Mouse (Mus musculus) right cerebral cortex, postnatal 14 days (tissue): ENCODE results near the gene Blm.
"Not testable (repeated sequence)": the region's sequence is repeated elsewhere in the genome, so short reads cannot be mapped to it uniquely, and the experiment has no call there.

Source experiments
- DNase-seq: peaks from one replicate; pipeline ENCODE4 v3.0.0; 2022

The Blm gene

DNA sequence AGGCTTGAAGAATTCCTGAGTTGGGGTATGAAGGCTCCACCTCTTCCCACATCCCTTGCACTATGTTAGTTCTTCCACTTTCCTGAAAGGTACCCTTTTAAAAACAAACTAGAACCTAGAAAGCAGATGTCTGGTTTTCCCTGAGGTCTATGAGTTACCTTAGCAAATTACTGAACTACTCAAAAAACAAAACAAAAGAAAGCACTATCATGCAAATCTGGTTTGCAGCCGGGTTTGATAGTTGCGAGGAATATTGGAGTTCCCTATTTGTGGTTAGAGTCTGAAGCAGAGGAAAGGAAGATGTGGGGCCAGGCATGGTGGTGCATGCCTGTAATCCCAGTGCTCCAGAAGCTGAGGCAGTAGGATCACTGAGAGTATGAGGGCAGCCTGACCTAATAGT lies 4.3 kb downstream of the Blm start:
- no peak for DNase-seq

GRCm38 (mm10) chr7:80526698-80527097 lies 8.2 kb downstream of the Blm start:
- no peak for DNase-seq

DNA sequence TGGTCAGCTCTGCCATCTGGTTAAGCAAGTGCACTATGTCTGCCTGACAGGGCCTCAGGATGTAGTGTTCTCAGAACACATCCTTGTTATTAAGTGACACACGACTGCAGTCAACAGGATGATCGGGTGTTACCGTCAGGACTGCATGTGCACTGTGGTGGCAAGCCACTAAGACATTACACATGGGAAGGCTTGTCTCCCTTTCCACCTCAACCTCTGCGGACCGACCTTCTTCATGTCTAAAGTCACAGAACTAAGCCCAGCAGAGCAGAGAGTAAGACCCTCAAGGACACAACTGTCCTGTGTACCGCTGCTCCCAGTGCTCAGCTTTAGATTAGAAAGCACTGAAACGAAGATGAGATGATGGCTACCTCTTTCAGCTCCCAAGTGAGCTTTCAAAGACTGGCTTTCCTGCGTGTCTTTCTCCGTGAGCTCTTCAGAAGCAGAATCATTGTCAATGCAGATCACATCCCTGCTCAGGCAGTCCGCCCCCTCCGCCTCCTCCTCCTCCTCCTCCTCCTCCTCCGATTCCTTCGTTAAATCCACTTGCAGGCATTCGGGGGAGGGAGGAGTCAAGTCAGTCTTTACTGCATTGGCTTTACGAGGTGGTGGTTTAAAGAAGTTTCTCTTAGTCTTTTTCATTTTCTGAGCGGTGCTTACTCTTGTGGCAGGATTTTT lies 22.4 kb downstream of the Blm start:
- DNase-seq: no peak

DNA sequence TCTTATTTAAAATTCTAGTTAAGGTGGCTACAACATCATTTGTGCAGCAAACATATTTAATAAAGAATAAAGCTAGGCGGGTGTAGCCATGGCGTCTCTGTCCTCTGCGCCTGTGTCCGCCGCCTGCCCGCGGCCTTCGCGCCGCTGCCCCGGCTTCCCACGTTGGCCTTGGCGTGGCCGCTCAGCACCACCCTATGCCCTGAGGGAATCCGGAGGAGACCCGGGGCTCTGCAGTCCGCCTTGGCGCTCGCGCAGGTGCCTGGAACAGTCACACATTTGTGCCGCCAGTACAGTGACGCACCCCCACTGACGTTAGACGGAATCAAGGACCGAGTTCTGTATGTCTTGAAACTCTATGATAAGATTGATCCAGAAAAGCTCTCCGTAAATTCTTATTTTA lies 27.2 kb downstream of the Blm start:
- not testable (repeated sequence) for DNase-seq

- DNase-seq: no peak
These were observed 28.9 kb downstream of the Blm start for GRCm38 (mm10) chr7:80506007-80506406.

- DNase-seq: no peak
These were observed 30.0 kb downstream of the Blm start for GRCm38 (mm10) chr7:80504920-80505319.

GRCm38 (mm10) chr7:80501006-80501405 lies 33.9 kb downstream of the Blm start:
- DNase-seq: no peak

DNA sequence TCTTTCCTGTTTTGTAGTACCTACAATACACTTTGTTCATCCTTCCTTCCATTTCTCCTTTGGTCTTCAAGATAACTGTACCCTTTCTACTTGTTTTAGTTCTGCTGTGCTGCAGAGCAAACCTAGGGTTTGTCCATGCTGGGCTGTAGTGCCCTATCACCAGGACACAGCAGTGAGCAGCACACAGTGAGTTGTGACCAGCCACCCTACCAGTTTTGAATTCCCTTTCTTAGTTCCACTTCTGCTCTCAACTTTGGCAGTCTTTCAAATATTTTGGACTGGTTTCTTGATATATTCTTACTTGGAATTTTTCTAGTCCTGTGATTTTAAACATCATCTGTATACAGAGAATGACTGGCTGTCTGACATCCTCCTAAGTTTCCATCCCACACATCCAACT lies 34.8 kb downstream of the Blm start:
- no peak for DNase-seq

- DNase-seq: no peak
These were observed 35.5 kb downstream of the Blm start for GRCm38 (mm10) chr7:80499190-80499962.

- no peak for DNase-seq
These were observed 38.3 kb downstream of the Blm start for GRCm38 (mm10) chr7:80496656-80497055.

DNA sequence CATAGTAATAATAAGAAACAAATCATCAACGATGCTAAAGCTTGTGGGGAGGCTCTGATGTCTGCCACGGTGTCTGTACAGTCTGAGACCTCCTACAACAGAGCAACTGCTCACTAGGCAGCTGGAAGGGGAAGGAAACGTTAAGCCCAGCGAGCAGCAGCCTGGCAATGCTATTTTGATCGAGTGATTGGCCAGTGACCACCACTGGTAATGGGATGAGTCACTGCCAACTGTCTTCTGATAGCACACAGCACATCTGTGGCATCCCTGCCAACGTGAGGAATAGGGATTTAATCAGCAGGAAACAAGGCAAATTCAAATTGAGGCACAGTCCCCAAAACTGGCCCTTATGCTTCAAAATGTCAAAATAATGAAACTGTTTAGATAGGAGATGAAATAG lies 39.7 kb downstream of the Blm start:
- DNase-seq: no peak

DNA sequence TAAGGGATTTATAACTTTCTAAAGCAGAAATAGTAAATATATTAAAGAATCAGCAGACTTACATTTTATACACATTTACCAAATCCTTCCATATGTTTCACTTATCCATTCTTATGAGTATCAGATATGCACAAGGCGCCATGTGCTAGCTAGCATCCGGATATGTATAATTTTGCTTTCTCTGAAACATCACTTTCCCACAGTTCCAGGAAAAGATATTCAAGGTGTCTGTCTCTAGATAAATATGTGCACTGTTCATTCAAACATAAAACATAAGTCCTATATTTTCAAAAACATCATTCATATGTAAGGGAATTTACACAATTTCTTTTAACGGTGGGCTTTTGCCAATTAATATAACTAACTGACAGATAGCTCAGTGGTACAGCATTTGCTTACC lies 42.9 kb downstream of the Blm start:
- DNase-seq: no peak

DNA sequence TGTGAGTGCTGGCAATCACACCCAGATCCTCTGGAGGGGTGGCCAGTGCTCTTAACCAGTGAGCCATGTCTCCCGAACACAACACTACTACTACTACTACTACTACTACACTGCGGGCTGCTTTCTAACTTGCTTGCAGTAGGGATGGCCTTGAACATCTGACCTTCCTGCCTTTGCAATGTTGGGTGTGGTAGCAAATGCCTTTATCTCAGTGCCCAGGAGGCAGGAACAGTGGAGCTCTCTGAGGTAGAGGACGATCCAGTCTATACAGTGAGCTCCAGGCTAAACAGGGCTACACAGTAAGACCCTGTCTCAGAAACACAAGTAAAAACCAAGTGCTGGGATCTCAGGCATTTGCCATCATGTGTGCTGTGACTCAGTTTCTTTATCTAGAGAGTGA lies 43.8 kb downstream of the Blm start:
- DNase-seq: no peak

- DNase-seq: no peak
These were observed 44.6 kb downstream of the Blm start for GRCm38 (mm10) chr7:80490351-80490750.

GRCm38 (mm10) chr7:80489445-80489844 lies 45.5 kb downstream of the Blm start:
- DNase-seq: no peak

- DNase-seq: no peak
These were observed 47.7 kb downstream of the Blm start for GRCm38 (mm10) chr7:80487239-80487638.

- DNase-seq: no peak
These were observed 54.8 kb downstream of the Blm start for GRCm38 (mm10) chr7:80480097-80480496.

- no peak for DNase-seq
These were observed 61.1 kb downstream of the Blm start for GRCm38 (mm10) chr7:80473837-80474236.

GRCm38 (mm10) chr7:80468851-80469250 lies 66.1 kb downstream of the Blm start:
- DNase-seq: no peak

DNA sequence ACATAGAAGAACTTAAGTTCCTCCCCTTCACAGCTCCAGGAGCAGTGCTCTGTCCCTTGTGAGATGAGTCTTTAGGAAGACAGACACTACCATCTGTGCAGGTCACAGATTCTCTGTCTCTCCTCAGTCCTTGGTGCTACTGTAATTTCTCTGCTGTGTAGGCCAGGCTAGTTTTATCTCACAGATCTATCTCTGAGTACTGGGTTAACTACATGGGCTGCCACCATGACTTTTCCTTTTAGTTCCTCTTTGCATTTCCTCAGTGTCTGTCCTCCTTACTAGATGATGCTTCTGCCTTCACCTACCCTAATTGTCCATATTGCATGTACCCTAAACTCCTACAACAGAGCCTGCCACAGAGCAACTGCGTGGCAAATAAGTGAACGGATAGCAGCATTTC lies 67.6 kb downstream of the Blm start:
- DNase-seq: no peak

DNA sequence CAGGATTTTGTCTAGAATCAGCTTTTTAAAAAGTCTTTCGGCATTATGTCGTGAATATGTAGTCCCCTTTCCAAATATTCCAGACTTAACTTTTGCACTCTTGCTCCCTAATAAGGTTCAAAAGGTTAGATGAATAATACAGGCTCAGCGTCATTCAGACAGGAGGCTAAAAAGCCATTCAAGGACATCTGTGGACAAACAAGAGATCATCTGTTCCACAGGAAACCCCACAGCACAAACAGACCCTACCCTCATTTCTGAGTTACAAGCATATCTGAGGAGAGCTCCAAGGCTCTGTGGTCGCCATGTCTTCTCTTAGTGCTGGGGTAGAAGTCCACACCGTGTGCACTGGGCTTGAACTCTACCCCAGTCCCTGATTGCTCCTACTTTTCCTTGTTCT lies 70.1 kb downstream of the Blm start:
- no peak for DNase-seq

DNA sequence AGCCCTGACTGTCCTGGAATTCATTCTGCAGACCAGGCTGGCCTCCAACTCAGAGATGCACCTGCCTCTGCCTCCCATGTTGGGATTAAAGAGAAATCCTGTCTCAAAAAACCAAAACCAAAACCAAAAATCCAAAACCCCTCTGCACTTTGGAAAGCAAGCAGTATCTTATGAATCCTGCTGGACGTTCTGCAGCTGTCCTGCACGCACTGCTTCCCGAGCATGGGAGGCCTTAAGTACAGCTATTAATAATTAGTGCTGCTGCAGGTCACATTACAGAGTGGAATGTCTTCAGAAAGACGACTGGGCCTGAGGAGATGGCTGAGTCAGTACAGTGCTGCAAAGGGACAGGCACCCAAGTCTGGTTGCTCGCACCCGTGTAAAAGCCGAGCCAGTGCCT lies 73.0 kb downstream of the Blm start:
- no peak for DNase-seq

- DNase-seq: no peak
These were observed 74.0 kb downstream of the Blm start for GRCm38 (mm10) chr7:80460892-80461291.

DNA sequence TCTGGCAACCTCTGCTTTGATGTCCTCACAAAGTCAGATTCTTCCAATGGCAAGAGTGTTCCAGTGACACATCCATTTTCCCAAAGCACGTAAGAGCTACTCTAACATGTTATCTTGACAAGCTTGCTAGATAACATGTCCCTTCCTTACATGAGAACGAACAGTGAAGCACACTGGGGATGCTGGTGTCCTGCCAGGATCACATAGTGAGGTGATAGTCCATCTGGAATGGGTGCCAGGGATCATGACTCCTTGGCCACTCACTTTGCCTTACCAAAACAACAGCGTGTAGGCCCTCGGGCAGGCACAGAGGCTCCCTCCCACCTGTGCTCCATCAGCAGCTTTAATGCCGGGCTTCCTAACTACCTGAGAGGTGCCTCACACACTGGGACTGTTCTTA lies 74.7 kb downstream of the Blm start:
- DNase-seq: no peak

DNA sequence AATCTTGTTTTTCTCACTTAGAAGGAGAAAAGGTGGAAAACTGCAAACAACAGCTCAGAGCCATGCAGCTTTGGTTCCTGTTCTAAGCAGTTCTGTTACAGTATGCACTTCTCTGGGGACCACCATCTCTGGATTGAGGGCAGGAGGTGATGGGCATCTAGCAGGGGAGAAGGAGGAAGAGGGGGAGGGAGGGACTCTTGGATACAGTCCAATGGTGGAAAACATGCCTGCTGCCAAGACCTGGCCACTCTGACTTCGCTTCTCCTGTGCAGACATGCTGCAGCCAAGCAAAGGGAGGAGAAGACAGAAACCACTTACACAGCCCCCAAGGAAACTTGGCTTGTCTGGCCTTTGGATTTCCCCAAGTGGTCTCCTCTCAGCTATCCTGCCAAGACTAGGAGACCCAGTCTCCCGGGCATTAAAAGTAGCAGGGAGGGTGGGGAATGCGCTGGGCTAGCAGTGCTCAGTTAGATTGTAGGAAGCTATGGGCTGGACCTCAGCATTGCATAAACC lies 77.0 kb downstream of the Blm start:
- no peak for DNase-seq
